Mouse (Mus musculus): ENCODE results near the gene Lemd1. TPM values are rescaled to one million over a fixed set of nuclear protein-coding genes. Genes with fewer than 3 reads are reported as not detected.
A peak's percentile ranks its signal among the peaks of the same experiment; 100 is the strongest.

The Lemd1 gene
- polyA plus RNA-seq, 1 experiment from 2014 or later, result 1.8 TPM

DNA sequence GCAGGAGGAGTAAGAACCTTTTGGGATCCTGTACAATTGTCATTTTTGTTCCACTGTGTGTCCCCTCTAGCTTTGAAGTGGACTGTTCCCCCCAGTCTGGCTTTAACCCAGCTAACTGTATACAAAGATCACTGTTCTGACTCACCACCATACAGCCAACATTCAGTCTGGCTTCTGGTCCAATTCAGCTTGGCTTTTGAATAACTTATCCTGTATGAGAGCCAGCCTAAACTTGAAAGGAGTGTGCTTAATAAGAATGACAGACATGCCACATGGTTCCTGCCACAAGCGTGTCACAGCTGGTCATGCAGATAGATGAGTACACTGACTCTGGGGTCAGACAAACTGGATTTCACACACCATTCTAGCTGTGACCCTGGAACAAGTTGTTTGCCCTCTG, 95.5 kb downstream of the Lemd1 start:
- H3K9ac ChIP-seq (ENCODE audit: low read length), result no peak overlapping the region
- no peaks in the 10 kb centered on the region for H3K27me3 ChIP-seq (ENCODE audit: control insufficient read depth, insufficient read depth, low read depth, low read length)
- 68% methylated on average over 1 of the region's 1 CpGs for WGBS
- no peaks in the 10 kb centered on the region for H3K9me3 ChIP-seq (ENCODE audit: control insufficient read depth, low read length)
- no peak overlapping the region for H3K4me2 ChIP-seq (ENCODE audit: low read depth, low read length)
- H3K36me3 ChIP-seq (ENCODE audit: control insufficient read depth, insufficient read depth, low read length), result no peaks in the 10 kb centered on the region
- H3K27ac ChIP-seq (ENCODE audit: low read length), result no peak overlapping the region
- H3K4me3 ChIP-seq (ENCODE audit: low read length), result no peak overlapping the region
- peak; percentile 30; the same call in 1 of the 2 replicates for ATAC-seq (ENCODE audit: low read depth)
- H3K4me1 ChIP-seq (replicated peaks; ENCODE audit: control insufficient read depth, insufficient read depth, low read length), result peaks cover 7% of the 10 kb centered on the region

DNA sequence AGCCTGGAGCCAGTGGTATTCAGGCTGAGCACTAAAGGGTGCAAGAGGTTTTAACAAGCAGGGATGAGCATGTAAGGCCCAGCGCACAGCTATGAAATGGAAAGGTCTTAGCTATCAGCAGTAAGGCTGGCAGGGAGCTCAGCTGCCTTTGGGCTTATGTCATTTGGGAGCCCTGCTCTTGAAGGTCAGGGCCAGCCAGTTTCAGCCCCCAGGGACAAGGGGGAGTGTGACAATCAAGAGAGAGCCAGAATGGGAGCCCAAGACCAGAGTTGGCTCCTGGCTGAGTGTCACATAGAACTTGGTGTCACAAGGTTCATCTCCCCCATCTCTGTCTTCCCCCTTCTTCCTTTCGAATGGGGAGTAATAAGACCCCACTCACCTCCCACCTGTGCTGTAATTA, 96.2 kb downstream of the Lemd1 start:
- no peak overlapping the region for H3K9ac ChIP-seq (ENCODE audit: low read length)
- peaks cover 14% of the 10 kb centered on the region for H3K4me1 ChIP-seq (replicated peaks; ENCODE audit: control insufficient read depth, insufficient read depth, low read length)
- H3K27ac ChIP-seq (ENCODE audit: low read length), result no peak overlapping the region
- WGBS, result 67% methylated on average over 2 of the region's 2 CpGs
- H3K4me2 ChIP-seq (ENCODE audit: low read depth, low read length), result no peak overlapping the region
- H3K4me3 ChIP-seq (ENCODE audit: low read length), result no peak overlapping the region
- H3K27me3 ChIP-seq (ENCODE audit: control insufficient read depth, insufficient read depth, low read depth, low read length), result no peaks in the 10 kb centered on the region
- H3K9me3 ChIP-seq (ENCODE audit: control insufficient read depth, low read length), result no peaks in the 10 kb centered on the region
- H3K36me3 ChIP-seq (ENCODE audit: control insufficient read depth, insufficient read depth, low read length), result no peaks in the 10 kb centered on the region
- no peak for ATAC-seq (ENCODE audit: low read depth)

DNA sequence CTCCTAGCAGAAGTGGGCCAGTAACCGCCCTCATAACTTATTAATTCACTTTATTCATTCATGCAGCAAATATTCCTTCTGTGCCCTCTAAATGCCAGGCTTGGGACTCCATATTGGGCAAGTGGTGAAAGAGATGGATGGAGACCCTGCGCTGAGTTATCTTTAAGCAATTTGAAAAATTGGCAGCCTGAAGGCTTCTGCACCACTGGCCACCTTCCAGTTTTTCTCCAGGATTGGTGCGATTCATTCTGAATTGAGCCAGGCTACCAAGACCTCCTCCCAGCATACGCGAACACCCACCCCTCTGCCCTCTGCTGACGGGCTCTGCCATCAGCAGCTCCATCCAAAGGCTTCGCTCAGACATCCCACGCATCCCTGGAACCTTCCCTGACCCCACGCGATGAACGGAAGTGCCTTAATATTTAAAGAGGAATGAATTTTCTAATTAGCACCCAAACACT, 96.8 kb downstream of the Lemd1 start:
- Histone ChIP-seq H3K9ac (ENCODE audit: low read length) (no peak overlapping the region), H3K4me3 (ENCODE audit: low read length) (no peak overlapping the region), H3K36me3 (ENCODE audit: control insufficient read depth, insufficient read depth, low read length) (no peaks in the 10 kb centered on the region), H3K27me3 (ENCODE audit: control insufficient read depth, insufficient read depth, low read depth, low read length) (no peaks in the 10 kb centered on the region), H3K9me3 (ENCODE audit: control insufficient read depth, low read length) (no peaks in the 10 kb centered on the region), H3K4me2 (ENCODE audit: low read depth, low read length) (no peak overlapping the region), H3K4me1 (replicated peaks; ENCODE audit: control insufficient read depth, insufficient read depth, low read length) (peaks cover 20% of the 10 kb centered on the region), H3K27ac (ENCODE audit: low read length) (no peak overlapping the region)
- ATAC-seq (ENCODE audit: low read depth), result no peak
- 27% methylated on average over 11 of the region's 11 CpGs for WGBS

GRCm38 (mm10) chr1:132289965-132290364, 98.7 kb downstream of the Lemd1 start:
- 73% methylated on average over 6 of the region's 6 CpGs for WGBS
- Histone ChIP-seq H3K4me2 (ENCODE audit: low read depth, low read length) (no peak overlapping the region), H3K27me3 (ENCODE audit: control insufficient read depth, insufficient read depth, low read depth, low read length) (no peaks in the 10 kb centered on the region), H3K36me3 (ENCODE audit: control insufficient read depth, insufficient read depth, low read length) (no peaks in the 10 kb centered on the region), H3K9ac (ENCODE audit: low read length) (no peak overlapping the region), H3K4me1 (replicated peaks; ENCODE audit: control insufficient read depth, insufficient read depth, low read length) (peaks cover 23% of the 10 kb centered on the region), H3K9me3 (ENCODE audit: control insufficient read depth, low read length) (no peaks in the 10 kb centered on the region), H3K4me3 (ENCODE audit: low read length) (no peak overlapping the region), H3K27ac (ENCODE audit: low read length) (no peak overlapping the region)
- no peak for ATAC-seq (ENCODE audit: low read depth)

GRCm38 (mm10) chr1:132290921-132291675, 99.9 kb downstream of the Lemd1 start:
- Histone ChIP-seq H3K9me3 (ENCODE audit: control insufficient read depth, low read length) (no peaks in the 10 kb centered on the region), H3K4me3 (ENCODE audit: low read length) (no peak overlapping the region), H3K27ac (ENCODE audit: low read length) (peak overlapping the region; percentile 89), H3K4me2 (ENCODE audit: low read depth, low read length) (no peak overlapping the region), H3K36me3 (ENCODE audit: control insufficient read depth, insufficient read depth, low read length) (no peaks in the 10 kb centered on the region), H3K4me1 (replicated peaks; ENCODE audit: control insufficient read depth, insufficient read depth, low read length) (peaks cover 31% of the 10 kb centered on the region), H3K27me3 (ENCODE audit: control insufficient read depth, insufficient read depth, low read depth, low read length) (no peaks in the 10 kb centered on the region), H3K9ac (ENCODE audit: low read length) (no peak overlapping the region)
- no peak for ATAC-seq (ENCODE audit: low read depth)
- WGBS, result 58% methylated on average over 11 of the region's 11 CpGs

- H3K9me3 ChIP-seq (ENCODE audit: control insufficient read depth, low read length), result no peaks in the 10 kb centered on the region
- H3K4me1 ChIP-seq (replicated peaks; ENCODE audit: control insufficient read depth, insufficient read depth, low read length), result peaks cover 37% of the 10 kb centered on the region
- no peaks in the 10 kb centered on the region for H3K36me3 ChIP-seq (ENCODE audit: control insufficient read depth, insufficient read depth, low read length)
- no peaks in the 10 kb centered on the region for H3K27me3 ChIP-seq (ENCODE audit: control insufficient read depth, insufficient read depth, low read depth, low read length)
- no peak for ATAC-seq (ENCODE audit: low read depth)
- H3K4me3 ChIP-seq (ENCODE audit: low read length), result no peak overlapping the region
- no peak overlapping the region for H3K9ac ChIP-seq (ENCODE audit: low read length)
- H3K27ac ChIP-seq (ENCODE audit: low read length), result peak overlapping the region; percentile 89
- WGBS, result 45% methylated on average over 4 of the region's 4 CpGs
- H3K4me2 ChIP-seq (ENCODE audit: low read depth, low read length), result no peak overlapping the region
Measured at GRCm38 (mm10) chr1:132291706-132292105, 100.5 kb downstream of the Lemd1 start.

GRCm38 (mm10) chr1:132292318-132293129, 101.3 kb downstream of the Lemd1 start:
- WGBS, result 16% methylated on average over 21 of the region's 21 CpGs
- peak; percentile 50 for ATAC-seq (ENCODE audit: low read depth)
- Histone ChIP-seq H3K27ac (ENCODE audit: low read length) (peak overlapping the region; percentile 89), H3K9ac (ENCODE audit: low read length) (peak overlapping the region; percentile 34; the same call in 1 of the 2 replicates), H3K27me3 (ENCODE audit: control insufficient read depth, insufficient read depth, low read depth, low read length) (no peaks in the 10 kb centered on the region), H3K4me2 (ENCODE audit: low read depth, low read length) (peak overlapping the region; percentile 28), H3K4me3 (ENCODE audit: low read length) (no peak overlapping the region), H3K9me3 (ENCODE audit: control insufficient read depth, low read length) (no peaks in the 10 kb centered on the region), H3K36me3 (ENCODE audit: control insufficient read depth, insufficient read depth, low read length) (no peaks in the 10 kb centered on the region), H3K4me1 (replicated peaks; ENCODE audit: control insufficient read depth, insufficient read depth, low read length) (peaks cover 37% of the 10 kb centered on the region)

GRCm38 (mm10) chr1:132295506-132295905, 104.3 kb downstream of the Lemd1 start:
- peaks cover 49% of the 10 kb centered on the region for H3K4me1 ChIP-seq (replicated peaks; ENCODE audit: control insufficient read depth, insufficient read depth, low read length)
- H3K4me3 ChIP-seq (ENCODE audit: low read length), result no peak overlapping the region
- peak; percentile 61 for ATAC-seq (ENCODE audit: low read depth)
- H3K9me3 ChIP-seq (ENCODE audit: control insufficient read depth, low read length), result no peaks in the 10 kb centered on the region
- H3K27me3 ChIP-seq (ENCODE audit: control insufficient read depth, insufficient read depth, low read depth, low read length), result peaks cover 8% of the 10 kb centered on the region; the same call in 1 of the 2 replicates
- H3K36me3 ChIP-seq (ENCODE audit: control insufficient read depth, insufficient read depth, low read length), result no peaks in the 10 kb centered on the region
- H3K9ac ChIP-seq (ENCODE audit: low read length), result no peak overlapping the region
- H3K27ac ChIP-seq (ENCODE audit: low read length), result peak overlapping the region; percentile 64
- H3K4me2 ChIP-seq (ENCODE audit: low read depth, low read length), result no peak overlapping the region
- WGBS, result 49% methylated on average over 7 of the region's 7 CpGs

GRCm38 (mm10) chr1:132296051-132296450, 104.8 kb downstream of the Lemd1 start:
- H3K9me3 ChIP-seq (ENCODE audit: control insufficient read depth, low read length), result no peaks in the 10 kb centered on the region
- peaks cover 8% of the 10 kb centered on the region; the same call in 1 of the 2 replicates for H3K27me3 ChIP-seq (ENCODE audit: control insufficient read depth, insufficient read depth, low read depth, low read length)
- no peak overlapping the region for H3K9ac ChIP-seq (ENCODE audit: low read length)
- no peak overlapping the region for H3K4me3 ChIP-seq (ENCODE audit: low read length)
- ATAC-seq (ENCODE audit: low read depth), result peak; percentile 11; the same call in 1 of the 2 replicates
- H3K36me3 ChIP-seq (ENCODE audit: control insufficient read depth, insufficient read depth, low read length), result no peaks in the 10 kb centered on the region
- H3K4me2 ChIP-seq (ENCODE audit: low read depth, low read length), result no peak overlapping the region
- 42% methylated on average over 3 of the region's 3 CpGs for WGBS
- H3K27ac ChIP-seq (ENCODE audit: low read length), result peak overlapping the region; percentile 62
- H3K4me1 ChIP-seq (replicated peaks; ENCODE audit: control insufficient read depth, insufficient read depth, low read length), result peaks cover 49% of the 10 kb centered on the region
